Mouse (Mus musculus) cerebellum, postnatal 25 days (tissue): ENCODE measurements at regions not wholly inside any gene's neighbourhood (a gene's known extent, or its start where the extent isn't known, plus 50 kb on each side); places are given as distances from the start of the nearest gene placed in this dataset.
A peak's percentile ranks its signal among the peaks of the same experiment; 100 is the strongest.

Source experiments
- DNase-seq, 2 experiments: peaks; one replicate each; pipeline ENCODE4 v3.0.0; 2021; ENCODE audit warnings: mixed read lengths in 2 of 2

- DNase-seq: no peak
Measured at GRCm38 (mm10) chr13:72358243-72358904, 270.2 kb upstream of the Irx2 start.

- no peak for DNase-seq
Measured at GRCm38 (mm10) chr13:72365534-72366271, 262.9 kb upstream of the Irx2 start.

- peak in 1 of 2 experiments; percentile 9 for DNase-seq
Measured at GRCm38 (mm10) chr13:72366281-72366680, 262.3 kb upstream of the Irx2 start.

- DNase-seq: no peak
Measured at GRCm38 (mm10) chr13:72370131-72370530, 258.5 kb upstream of the Irx2 start.

- no peak for DNase-seq
Measured at GRCm38 (mm10) chr13:72370997-72371396, 257.6 kb upstream of the Irx2 start.

- no peak for DNase-seq
Measured at GRCm38 (mm10) chr13:72393366-72393765, 235.3 kb upstream of the Irx2 start.

- peak in 1 of 2 experiments; percentile 5 for DNase-seq
Measured at GRCm38 (mm10) chr13:72400677-72401076, 227.9 kb upstream of the Irx2 start.

- DNase-seq: no peak
Measured at GRCm38 (mm10) chr13:72409238-72409965, 219.2 kb upstream of the Irx2 start.

GRCm38 (mm10) chr13:72412656-72413055 is 216.0 kb upstream of the Irx2 start:
- no peak for DNase-seq

- no peak for DNase-seq
Measured at GRCm38 (mm10) chr13:72416981-72417380, 211.6 kb upstream of the Irx2 start.

- no peak for DNase-seq
Measured at GRCm38 (mm10) chr13:72417816-72418215, 210.8 kb upstream of the Irx2 start.

- no peak for DNase-seq
Measured at GRCm38 (mm10) chr13:72418285-72418684, 210.3 kb upstream of the Irx2 start.

- DNase-seq: no peak
Measured at GRCm38 (mm10) chr13:72419532-72419931, 209.1 kb upstream of the Irx2 start.

- DNase-seq: no peak
Measured at GRCm38 (mm10) chr13:72425917-72426316, 202.7 kb upstream of the Irx2 start.

- DNase-seq: no peak
Measured at GRCm38 (mm10) chr13:72445336-72445735, 183.3 kb upstream of the Irx2 start.

GRCm38 (mm10) chr13:72448458-72449058 is 180.1 kb upstream of the Irx2 start:
- DNase-seq: no peak

- DNase-seq: no peak
Measured at GRCm38 (mm10) chr13:72495353-72495752, 133.3 kb upstream of the Irx2 start.

GRCm38 (mm10) chr13:72497036-72497435 is 131.6 kb upstream of the Irx2 start:
- DNase-seq: no peak

GRCm38 (mm10) chr13:72497521-72497920 is 131.1 kb upstream of the Irx2 start:
- no peak for DNase-seq

GRCm38 (mm10) chr13:72505954-72506353 is 122.7 kb upstream of the Irx2 start:
- DNase-seq: no peak

- no peak for DNase-seq
Measured at GRCm38 (mm10) chr13:72538633-72539032, 90.0 kb upstream of the Irx2 start.

- peak in 1 of 2 experiments; percentile 3 for DNase-seq
Measured at GRCm38 (mm10) chr13:72541706-72542105, 86.9 kb upstream of the Irx2 start.

- DNase-seq: peak in 1 of 2 experiments; percentile 4
Measured at GRCm38 (mm10) chr13:72557951-72558350, 70.7 kb upstream of the Irx2 start.
